Mouse (Mus musculus) heart, adult 2 months (tissue): ENCODE results near the gene Fgf13.

Source experiments
- CTCF ChIP-seq: fragments of 200-600 bp; IDR thresholded peaks from 2 replicates; pipeline ENCODE4 v1.8.1; 2022; ENCODE audit warnings: antibody characterized with exemption, mild to moderate bottlenecking, moderate library complexity
- POLR2A ChIP-seq: fragments of 200-500 bp; IDR thresholded peaks from 2 replicates; pipeline ENCODE4 v1.6.1; 2011; ENCODE audit warnings: mild to moderate bottlenecking, low read depth, low read length, control low read depth; ENCODE audit not compliant: insufficient read depth

DNA sequence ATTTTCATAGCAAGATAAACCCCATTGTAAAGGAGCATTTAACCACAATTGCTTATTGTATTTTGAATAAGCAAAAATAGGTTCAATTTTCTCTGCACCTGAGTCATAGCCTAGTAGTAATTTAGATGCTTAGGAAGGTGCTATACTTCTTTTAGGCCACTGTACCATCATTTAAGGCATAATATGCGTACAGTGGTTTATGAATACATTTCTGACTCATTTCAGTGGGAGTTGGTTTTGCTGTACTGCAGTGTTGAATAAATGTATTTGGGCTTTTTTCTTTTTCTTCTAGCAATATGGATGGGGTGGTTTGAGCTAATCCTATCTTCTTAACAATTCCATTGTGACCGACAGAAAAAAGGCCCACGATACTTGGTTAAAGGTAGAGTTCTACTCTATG is 481.9 kb downstream of the Fgf13 start:
- TF ChIP-seq CTCF, result no peak
- TF ChIP-seq POLR2A, result no peak
